Mouse (Mus musculus): ENCODE results near the gene Gnai2. TPM values are rescaled to one million over a fixed set of nuclear protein-coding genes. Genes with fewer than 3 reads are reported as not detected.
A peak's percentile ranks its signal among the peaks of the same experiment; 100 is the strongest.

Gnai2 gene
- polyA plus RNA-seq, 1 experiment, result 752 TPM

DNA sequence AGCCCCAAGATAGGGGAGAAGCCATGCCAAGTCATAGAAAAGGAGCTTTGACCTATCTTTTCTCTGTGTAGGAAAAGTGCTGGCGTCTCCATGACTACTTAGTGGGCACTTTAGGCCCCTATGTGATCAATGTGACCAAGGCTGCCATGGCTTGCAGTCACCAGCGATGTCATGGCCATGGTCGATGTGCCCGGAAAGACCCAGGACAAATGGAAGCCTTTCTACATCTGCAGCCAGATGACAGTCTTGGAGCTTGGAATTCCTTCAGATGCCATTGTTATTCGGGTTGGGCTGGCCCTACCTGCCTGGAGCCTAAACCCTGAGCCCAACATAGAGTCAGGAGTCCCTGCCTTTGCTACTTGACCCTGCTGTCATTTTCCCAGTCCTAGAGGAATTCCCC lies 48.7 kb downstream of the Gnai2 start:
- Histone ChIP-seq H3K4me1 (ENCODE audit: control insufficient read depth, insufficient read depth, insufficient read length) (peaks cover 4% of the 10 kb centered on the region; the same call in 1 of the 2 replicates), H3K27ac (ENCODE audit: insufficient read depth, low read length) (peak overlapping the region; percentile 3; the same call in 1 of the 2 replicates), H3K36me3 (ENCODE audit: control insufficient read depth, insufficient read depth, low read length) (peaks cover 16% of the 10 kb centered on the region), H3K4me3 (ENCODE audit: extremely low read depth, insufficient read depth, insufficient read length) (no peak overlapping the region), H3K27me3 (ENCODE audit: control insufficient read depth, insufficient read depth, low read length) (no peaks in the 10 kb centered on the region)
- no peak for DNase-seq (ENCODE audit: low read depth in 1 of 2, low spot score in 2 of 2)
- 88% methylated on average over 5 of the region's 5 CpGs for WGBS
- TF ChIP-seq CTCF (IDR thresholded peaks at IDR 0.05; ENCODE audit: extremely low read depth, insufficient read depth, insufficient read length, insufficient replicate concordance), result no peak
- no peak for TF ChIP-seq POLR2A (IDR thresholded peaks at IDR 0.05; ENCODE audit: low read depth, low read length)

DNA sequence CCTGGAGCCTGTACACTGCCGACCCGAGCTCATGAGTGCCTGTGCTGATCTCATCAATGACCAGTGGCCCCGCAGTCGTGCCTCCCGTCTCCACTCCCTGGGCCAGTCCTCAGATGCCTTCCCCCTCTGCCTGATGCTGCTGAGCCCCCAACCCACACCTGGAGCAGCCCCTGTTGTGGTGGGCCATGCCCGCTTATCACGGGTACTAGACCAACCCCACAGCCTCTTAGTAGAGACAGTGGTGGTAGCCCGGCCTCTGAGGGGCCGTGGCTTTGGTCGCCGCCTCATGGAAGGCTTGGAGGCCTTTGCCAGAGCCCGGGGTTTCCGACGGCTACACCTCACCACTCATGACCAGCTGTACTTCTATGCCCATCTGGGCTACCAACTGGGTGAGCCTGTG lies 52.0 kb downstream of the Gnai2 start:
- H3K27me3 ChIP-seq (ENCODE audit: control insufficient read depth, insufficient read depth, low read length), result no peaks in the 10 kb centered on the region
- no peak for DNase-seq (ENCODE audit: low read depth in 1 of 2, low spot score in 2 of 2)
- H3K4me3 ChIP-seq (ENCODE audit: extremely low read depth, insufficient read depth, insufficient read length), result no peak overlapping the region
- 97% methylated on average over 14 of the region's 14 CpGs for WGBS
- TF ChIP-seq POLR2A (IDR thresholded peaks at IDR 0.05; ENCODE audit: low read depth, low read length), result no peak
- H3K36me3 ChIP-seq (ENCODE audit: control insufficient read depth, insufficient read depth, low read length), result no peaks in the 10 kb centered on the region
- peaks cover 14% of the 10 kb centered on the region; the same call in 1 of the 2 replicates for H3K4me1 ChIP-seq (ENCODE audit: control insufficient read depth, insufficient read depth, insufficient read length)
- no peak overlapping the region for H3K27ac ChIP-seq (ENCODE audit: insufficient read depth, low read length)

DNA sequence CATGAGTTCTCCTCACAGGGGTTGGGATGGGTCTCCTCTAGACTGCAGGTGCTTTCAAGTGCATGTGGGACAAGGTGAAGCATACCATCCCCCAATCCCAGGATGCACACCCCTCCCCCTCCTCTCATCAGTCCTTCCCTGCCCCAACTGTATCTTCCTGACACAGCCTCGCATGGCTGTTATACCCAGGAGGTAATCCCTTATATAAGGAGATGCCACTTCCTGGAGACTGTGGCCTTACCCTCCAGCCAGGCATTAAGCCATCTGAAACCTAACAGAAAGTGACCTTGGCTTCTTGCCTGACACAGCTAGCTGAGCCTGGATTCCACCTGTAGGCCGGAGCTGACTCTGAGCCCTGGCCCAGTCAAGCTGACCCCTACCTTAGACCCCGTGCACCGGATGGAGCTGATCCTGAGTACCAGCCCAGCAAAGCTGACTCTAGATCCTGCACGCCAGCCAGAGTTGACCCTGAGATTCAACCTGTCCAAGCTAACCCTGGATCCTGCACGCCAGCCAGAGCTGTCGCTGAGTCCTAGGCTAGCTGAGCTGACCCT lies 52.6 kb downstream of the Gnai2 start:
- Histone ChIP-seq H3K4me1 (ENCODE audit: control insufficient read depth, insufficient read depth, insufficient read length) (peaks cover 11% of the 10 kb centered on the region; the same call in 1 of the 2 replicates), H3K4me3 (ENCODE audit: extremely low read depth, insufficient read depth, insufficient read length) (no peak overlapping the region), H3K27me3 (ENCODE audit: control insufficient read depth, insufficient read depth, low read length) (no peaks in the 10 kb centered on the region), H3K27ac (ENCODE audit: insufficient read depth, low read length) (no peak overlapping the region), H3K36me3 (ENCODE audit: control insufficient read depth, insufficient read depth, low read length) (no peaks in the 10 kb centered on the region)
- 87% methylated on average over 7 of the region's 7 CpGs for WGBS
- DNase-seq (ENCODE audit: low read depth in 1 of 2, low spot score in 2 of 2), result no peak
- TF ChIP-seq CTCF (IDR thresholded peaks at IDR 0.05; ENCODE audit: extremely low read depth, insufficient read depth, insufficient read length, insufficient replicate concordance) (no peak), POLR2A (IDR thresholded peaks at IDR 0.05; ENCODE audit: low read depth, low read length) (no peak)

GRCm38 (mm10) chr9:107581584-107581983 lies 53.6 kb downstream of the Gnai2 start:
- Histone ChIP-seq H3K27me3 (ENCODE audit: control insufficient read depth, insufficient read depth, low read length) (no peaks in the 10 kb centered on the region), H3K4me1 (ENCODE audit: control insufficient read depth, insufficient read depth, insufficient read length) (peaks cover 11% of the 10 kb centered on the region; the same call in 1 of the 2 replicates), H3K36me3 (ENCODE audit: control insufficient read depth, insufficient read depth, low read length) (no peaks in the 10 kb centered on the region), H3K4me3 (ENCODE audit: extremely low read depth, insufficient read depth, insufficient read length) (0 out of 2 replicates have a peak overlapping the region, but pooled peaks have one; percentile 70), H3K27ac (ENCODE audit: insufficient read depth, low read length) (no peak overlapping the region)
- TF ChIP-seq POLR2A (IDR thresholded peaks at IDR 0.05; ENCODE audit: low read depth, low read length), result no peak
- no peak for TF ChIP-seq CTCF (IDR thresholded peaks at IDR 0.05; ENCODE audit: extremely low read depth, insufficient read depth, insufficient read length, insufficient replicate concordance)
- no peak for DNase-seq (ENCODE audit: low read depth in 1 of 2, low spot score in 2 of 2)
- 60% methylated on average over 4 of the region's 4 CpGs for WGBS

DNA sequence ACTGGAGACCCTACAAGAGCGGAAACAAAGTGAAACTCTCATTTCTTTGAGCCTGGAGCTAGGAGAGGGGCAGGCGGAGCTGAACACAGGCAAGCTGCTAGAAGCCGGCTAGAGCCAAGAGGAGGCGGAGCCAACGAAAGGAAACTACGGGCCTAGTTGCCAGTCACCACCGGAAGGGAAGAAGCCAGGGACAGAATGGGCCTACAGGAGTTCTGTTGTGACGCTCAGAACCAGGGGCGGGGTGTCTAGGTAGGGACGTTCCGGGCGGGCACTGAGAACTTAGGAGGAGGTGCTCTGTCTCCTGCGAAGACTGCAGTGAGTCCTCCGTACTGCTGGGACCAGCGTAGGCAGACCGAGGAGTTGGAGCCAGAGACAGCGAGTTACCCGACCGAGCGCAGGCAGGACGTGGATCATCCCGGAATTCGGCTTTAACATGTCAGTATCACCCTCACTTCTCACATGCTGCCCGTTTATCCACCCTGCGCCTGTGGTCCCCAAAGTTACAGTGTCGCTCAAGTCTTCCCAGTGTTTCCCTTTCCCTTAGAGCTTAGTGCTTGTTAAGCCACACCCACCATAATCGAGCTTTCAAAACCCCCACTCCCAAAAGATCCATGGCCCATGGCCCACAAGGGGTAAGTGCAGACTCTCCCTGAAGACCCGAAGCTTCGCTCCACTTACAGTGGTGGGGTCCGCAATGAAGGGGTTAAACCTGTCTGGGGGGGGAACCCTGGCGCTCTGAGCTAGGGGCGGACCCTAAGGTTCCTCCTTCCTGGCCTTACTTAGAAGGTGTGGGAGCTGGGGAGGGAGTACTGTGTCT lies 54.5 kb downstream of the Gnai2 start, which contains the start of gene Hyal3:
Gene Hyal3, plus strand, starts transcription at position 318 of the 817 bp plus-strand sequence.
- Histone ChIP-seq H3K36me3 (ENCODE audit: control insufficient read depth, insufficient read depth, low read length) (no peaks in the 10 kb centered on the region), H3K4me3 (ENCODE audit: extremely low read depth, insufficient read depth, insufficient read length) (peak within 1 kb of the TSS; percentile 70), H3K27me3 (ENCODE audit: control insufficient read depth, insufficient read depth, low read length) (no peaks in the 10 kb centered on the region), H3K4me1 (ENCODE audit: control insufficient read depth, insufficient read depth, insufficient read length) (peaks cover 11% of the 10 kb centered on the region; the same call in 1 of the 2 replicates), H3K27ac (ENCODE audit: insufficient read depth, low read length) (peak within 1 kb of the TSS; percentile 74)
- peak; percentile 67 for TF ChIP-seq POLR2A (IDR thresholded peaks at IDR 0.05; ENCODE audit: low read depth, low read length)
- TF ChIP-seq CTCF (IDR thresholded peaks at IDR 0.05; ENCODE audit: extremely low read depth, insufficient read depth, insufficient read length, insufficient replicate concordance), result no peak
- DNase-seq (ENCODE audit: low read depth in 1 of 2, low spot score in 2 of 2), result peak; percentile 68 to 73
- WGBS, result under 1% methylated on average over 32 of the region's 32 CpGs

GRCm38 (mm10) chr9:107579023-107579900 lies 55.9 kb downstream of the Gnai2 start:
- no peak for TF ChIP-seq CTCF (IDR thresholded peaks at IDR 0.05; ENCODE audit: extremely low read depth, insufficient read depth, insufficient read length, insufficient replicate concordance)
- TF ChIP-seq POLR2A (IDR thresholded peaks at IDR 0.05; ENCODE audit: low read depth, low read length), result no peak
- Histone ChIP-seq H3K4me1 (ENCODE audit: control insufficient read depth, insufficient read depth, insufficient read length) (peaks cover 11% of the 10 kb centered on the region; the same call in 1 of the 2 replicates), H3K36me3 (ENCODE audit: control insufficient read depth, insufficient read depth, low read length) (no peaks in the 10 kb centered on the region), H3K4me3 (ENCODE audit: extremely low read depth, insufficient read depth, insufficient read length) (no peak overlapping the region), H3K27ac (ENCODE audit: insufficient read depth, low read length) (no peak overlapping the region), H3K27me3 (ENCODE audit: control insufficient read depth, insufficient read depth, low read length) (no peaks in the 10 kb centered on the region)
- DNase-seq (ENCODE audit: low read depth in 1 of 2, low spot score in 2 of 2), result no peak
- 88% methylated on average over 14 of the region's 14 CpGs for WGBS
